Mouse (Mus musculus) thymus, adult 2 months (tissue): ENCODE data around the gene Slc44a3. TPM values are rescaled to one million over a fixed set of nuclear protein-coding genes. Genes with fewer than 3 reads are reported as not detected.
"Not testable (repeated sequence)": the region's sequence is repeated elsewhere in the genome, so short reads cannot be mapped to it uniquely, and the experiment has no call there.

ENCODE experiments used
- DNase-seq: peaks from one replicate; pipeline ENCODE4 v3.0.0; 2021
- H3K27ac ChIP-seq: fragments of 200-500 bp; 2 replicates; pipeline ENCODE4 v1.5.1; 2012; ENCODE audit warnings: low read length, control low read depth; ENCODE audit not compliant: control insufficient read depth, insufficient read depth
- H3K27me3 ChIP-seq: fragments of 200-500 bp; 2 replicates; pipeline ENCODE4 v1.6.1; 2012; ENCODE audit warnings: mild to moderate bottlenecking, low read length, moderate library complexity, mixed read lengths; ENCODE audit not compliant: control insufficient read depth, insufficient read depth
- H3K36me3 ChIP-seq: fragments of 200-500 bp; 2 replicates; pipeline ENCODE4 v1.6.1; 2012; ENCODE audit warnings: mild to moderate bottlenecking, low read length, moderate library complexity; ENCODE audit not compliant: control insufficient read depth, insufficient read depth
- H3K4me1 ChIP-seq: fragments of 200-500 bp; replicated peaks from 2 replicates; pipeline ENCODE4 v1.6.1; 2012; ENCODE audit warnings: low read length; ENCODE audit not compliant: control insufficient read depth, insufficient read depth
- H3K4me3 ChIP-seq: fragments of 200-500 bp; 2 replicates; pipeline ENCODE4 v1.5.1; 2012; ENCODE audit warnings: mild to moderate bottlenecking, low read length, control low read depth, moderate library complexity; ENCODE audit not compliant: control insufficient read depth, insufficient read depth
- CTCF ChIP-seq: fragments of 200-500 bp; IDR thresholded peaks from 2 replicates; pipeline ENCODE4 v1.5.1; 2012; ENCODE audit warnings: mild to moderate bottlenecking, control low read depth, low read length, moderate library complexity, borderline replicate concordance; ENCODE audit not compliant: control insufficient read depth, poor library complexity, insufficient read depth; ENCODE audit errors: extremely low read depth
- POLR2A ChIP-seq: fragments of 200-500 bp; IDR thresholded peaks from 2 replicates; pipeline ENCODE4 v1.6.1; 2012; ENCODE audit warnings: mild to moderate bottlenecking, low read length, control low read depth, moderate library complexity; ENCODE audit not compliant: control insufficient read depth, poor library complexity, insufficient read depth; ENCODE audit errors: extremely low read depth
- WGBS: fragments of 180-500 bp; shearing (Covaris S2); methylation state at CpG from one replicate; pipeline ENCODE4 v1.1.7; 2018; 5-methylcytosine and 5-hydroxymethylcytosine counted together
- polyA plus RNA-seq: library from polyadenylated mRNA; depleted of rRNA; stranded (reverse); fragments of >200 nt; gene quantifications from 2 replicates; pipeline ENCODE4 v1.2.3, GENCODE M21; 2012

Slc44a3 gene
- polyA plus RNA-seq, 1 experiment: 0.82 TPM

DNA sequence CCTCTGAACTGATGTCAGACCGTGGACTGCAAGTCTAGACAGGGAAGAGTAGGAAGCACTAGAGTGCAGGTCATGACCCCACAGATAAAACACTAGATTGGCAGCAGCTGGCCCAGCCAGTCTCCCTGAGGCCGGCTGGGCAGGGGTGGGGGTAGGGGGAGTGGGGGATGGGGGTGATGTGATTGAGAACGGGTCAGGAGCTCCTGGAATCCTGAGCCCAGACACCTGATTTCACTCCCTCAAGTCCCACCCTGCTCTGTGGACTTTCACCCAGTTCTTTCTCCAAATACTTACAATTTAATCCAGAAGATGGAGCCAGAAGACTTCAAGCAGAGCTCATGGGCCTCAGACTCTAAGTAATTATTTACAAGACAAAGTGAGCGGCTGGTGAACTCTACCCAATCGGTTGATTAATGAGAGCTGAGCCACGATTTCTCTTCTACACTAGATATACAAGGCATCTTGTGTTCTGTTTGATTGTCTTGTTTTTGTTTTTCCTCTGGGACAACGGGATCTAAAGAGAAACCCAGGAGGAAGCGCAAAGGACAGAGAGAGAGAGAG, 7.7 kb upstream of the Slc44a3 start:
- WGBS: 52% methylated on average over 8 of the region's 8 CpGs
- DNase-seq: no peak
- Histone ChIP-seq H3K36me3 (no peaks in the 10 kb centered on the region), H3K4me1 (no peaks in the 10 kb centered on the region), H3K27ac (no peak overlapping the region), H3K4me3 (no peak overlapping the region), H3K27me3 (no peaks in the 10 kb centered on the region)
- TF ChIP-seq POLR2A: no peak
- TF ChIP-seq CTCF: no peak

DNA sequence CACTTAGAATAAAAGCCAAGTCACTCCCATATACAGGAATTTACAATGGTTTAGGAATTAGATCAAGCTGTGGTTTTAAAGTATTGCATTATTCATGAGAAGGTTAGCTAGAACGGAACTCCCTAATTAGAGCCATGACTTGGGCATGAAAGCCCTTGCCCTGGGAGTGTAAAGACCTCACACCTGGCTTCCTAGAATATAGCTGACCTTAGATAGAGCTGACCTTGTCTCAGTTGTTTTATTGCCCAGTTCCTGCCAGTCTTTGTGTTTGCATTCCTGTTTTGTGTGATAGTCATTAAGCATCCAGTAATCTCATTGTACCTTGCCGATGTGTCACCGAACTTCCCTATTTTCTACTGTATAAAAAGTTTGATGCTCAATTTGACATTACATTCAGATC, 6.6 kb upstream of the Slc44a3 start:
- H3K36me3 ChIP-seq, H3K4me1 ChIP-seq, DNase-seq, H3K27me3 ChIP-seq, H3K27ac ChIP-seq, H3K4me3 ChIP-seq: not testable (repeated sequence)
- 82% methylated on average over 3 of the region's 3 CpGs for WGBS

DNA sequence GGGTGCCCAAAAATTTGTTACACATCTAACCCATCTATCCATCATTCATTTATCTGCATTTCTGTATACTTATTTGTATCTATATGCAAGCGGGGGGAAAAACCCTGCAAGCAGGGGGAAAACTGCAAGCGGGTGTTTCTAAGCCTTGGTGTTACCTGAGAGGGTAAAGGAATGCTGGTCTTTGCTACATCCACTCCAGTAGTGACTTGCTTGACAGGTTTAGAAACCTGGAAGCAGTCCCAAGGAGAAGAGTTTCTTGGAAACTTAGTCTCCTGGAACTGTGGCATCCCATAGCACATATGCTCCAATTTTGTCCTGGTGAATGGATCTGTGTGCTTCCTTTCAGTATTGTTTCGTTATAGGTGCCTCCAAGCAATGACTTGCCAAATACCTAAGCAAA, 5.8 kb upstream of the Slc44a3 start:
- WGBS: 96% methylated on average over 3 of the region's 3 CpGs
- no peaks in the 10 kb centered on the region for H3K27me3 ChIP-seq
- H3K27ac ChIP-seq: no peak overlapping the region
- no peak overlapping the region for H3K4me3 ChIP-seq
- H3K4me1 ChIP-seq: no peaks in the 10 kb centered on the region
- TF ChIP-seq CTCF: no peak
- TF ChIP-seq POLR2A: no peak
- no peak for DNase-seq
- no peaks in the 10 kb centered on the region for H3K36me3 ChIP-seq

DNA sequence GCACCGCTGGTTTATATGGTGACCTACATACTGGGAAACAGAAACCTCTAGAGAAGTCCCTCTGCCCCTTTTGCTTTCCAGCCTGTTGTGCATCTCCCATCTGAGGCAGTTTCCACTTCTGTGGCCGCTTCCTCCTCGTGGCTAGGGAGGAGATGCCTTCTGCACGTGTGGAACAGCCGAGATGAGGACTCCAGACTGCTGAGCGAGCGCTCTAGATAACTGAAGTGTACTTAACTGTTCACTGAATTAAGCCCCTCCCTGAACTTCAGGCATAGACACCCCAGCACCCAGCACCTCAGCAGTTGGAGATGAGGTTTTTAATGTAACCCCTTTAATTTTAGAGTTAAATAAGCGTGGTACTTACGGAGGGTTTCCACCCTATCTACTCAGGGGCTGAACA, 4.6 kb upstream of the Slc44a3 start:
- no peak for DNase-seq
- Histone ChIP-seq H3K36me3 (no peaks in the 10 kb centered on the region), H3K27me3 (no peaks in the 10 kb centered on the region), H3K27ac (no peak overlapping the region), H3K4me1 (0 out of 2 replicates have a peak, but pooled peaks cover 6% of the 10 kb centered on the region), H3K4me3 (no peak overlapping the region)
- 66% methylated on average over 9 of the region's 9 CpGs for WGBS
- TF ChIP-seq POLR2A (no peak), CTCF (no peak)

DNA sequence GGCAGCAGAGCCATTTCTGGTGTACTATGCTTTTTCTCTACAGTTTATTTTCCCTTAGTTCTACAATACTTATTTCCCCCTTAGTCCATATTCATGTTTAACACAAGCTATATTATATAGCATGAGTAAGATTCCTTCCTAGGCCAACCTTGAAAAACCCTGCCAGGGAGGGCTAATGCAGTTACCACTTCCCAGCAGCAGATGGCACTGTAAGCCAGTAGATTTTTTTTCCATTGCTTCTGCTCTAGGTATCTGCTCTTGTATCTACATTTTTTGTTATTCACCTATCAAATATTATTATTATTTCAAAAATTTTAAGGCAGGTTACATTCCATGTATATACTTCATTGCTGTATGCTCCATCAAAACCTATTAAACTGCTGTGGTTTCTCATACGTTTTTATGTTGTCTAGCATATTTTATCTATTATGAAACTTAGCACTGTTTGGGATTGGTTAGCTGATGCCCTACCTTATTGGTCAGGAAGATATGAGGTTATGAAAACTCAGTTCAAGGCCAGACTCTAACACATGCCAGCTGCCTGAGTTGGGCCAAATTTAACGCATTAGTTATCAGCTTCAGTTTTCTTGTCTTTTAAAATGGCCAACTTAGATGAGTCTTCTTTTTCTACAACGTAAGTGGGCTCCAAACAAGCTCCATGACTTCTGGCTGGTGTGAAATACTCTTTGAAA, 3.8 kb upstream of the Slc44a3 start:
- no peaks in the 10 kb centered on the region for H3K27me3 ChIP-seq
- H3K4me1 ChIP-seq: 0 out of 2 replicates have a peak, but pooled peaks cover 8% of the 10 kb centered on the region
- TF ChIP-seq POLR2A (no peak), CTCF (no peak)
- H3K36me3 ChIP-seq: no peaks in the 10 kb centered on the region
- no peak overlapping the region for H3K27ac ChIP-seq
- 93% methylated on average over 3 of the region's 3 CpGs for WGBS
- H3K4me3 ChIP-seq: no peak overlapping the region
- DNase-seq: peak; percentile 33

DNA sequence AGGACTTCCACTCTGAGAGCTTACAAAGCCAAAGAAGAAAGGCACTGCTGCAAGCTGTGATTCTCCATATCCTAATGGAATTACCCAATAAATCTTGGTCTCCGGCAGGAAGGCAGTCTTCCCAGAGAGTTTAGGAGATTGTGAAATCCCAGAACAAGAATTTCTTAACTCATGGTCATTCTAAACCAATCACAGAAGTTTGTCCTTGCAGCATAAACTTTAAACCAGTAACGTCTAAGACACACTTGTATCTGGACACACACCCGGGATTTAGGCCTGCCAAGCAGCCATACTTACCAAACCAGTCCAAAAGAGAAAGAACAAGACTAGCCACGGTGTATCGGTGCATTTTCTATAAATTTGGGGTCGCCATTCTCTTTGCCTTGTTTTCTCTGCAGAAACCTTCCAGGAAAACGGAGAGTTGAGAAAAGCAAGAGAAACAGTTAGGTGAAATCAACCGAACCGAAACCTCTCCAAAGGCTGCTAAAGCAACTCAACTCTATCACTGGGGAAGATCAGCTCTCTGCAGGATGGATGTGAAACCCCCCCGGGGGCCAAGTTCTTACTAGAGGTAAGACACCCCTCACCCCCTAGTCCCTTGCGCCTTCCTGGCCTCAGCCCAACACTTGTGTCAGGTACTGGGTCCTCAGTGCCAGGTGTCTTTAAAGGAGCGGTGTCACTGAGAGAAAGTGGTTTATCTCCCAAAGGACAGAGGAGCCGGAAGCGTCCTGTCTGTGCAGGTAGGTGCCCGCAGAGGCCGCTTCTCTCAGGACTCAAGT, 645 bp downstream of the Slc44a3 start:
- Histone ChIP-seq H3K36me3 (no peaks in the 10 kb centered on the region), H3K27ac (no peak overlapping the region), H3K4me3 (peak overlapping the region; percentile 5; the same call in 1 of the 2 replicates), H3K27me3 (no peaks in the 10 kb centered on the region), H3K4me1 (0 out of 2 replicates have a peak, but pooled peaks cover 8% of the 10 kb centered on the region)
- no peak for DNase-seq
- no peak for TF ChIP-seq POLR2A
- no peak for TF ChIP-seq CTCF
- 80% methylated on average over 16 of the region's 16 CpGs for WGBS
